Mouse (Mus musculus) inflammation-experienced regulatory T-cells, adult 6 months (primary cell): ENCODE data around the gene Cpeb3. TPM values are rescaled to one million over a fixed set of nuclear protein-coding genes. Genes with fewer than 3 reads are reported as not detected.
A peak's percentile ranks its signal among the peaks of the same experiment; 100 is the strongest.
"Not testable (repeated sequence)": the region's sequence is repeated elsewhere in the genome, so short reads cannot be mapped to it uniquely, and the experiment has no call there.

Experiments
- ATAC-seq: one replicate; pipeline ENCODE4 v1.8.0; 2017
- polyA plus RNA-seq, 3 experiments: library from polyadenylated mRNA; unstranded; fragments of 100-300 nt; shearing (Covaris generic); gene quantifications; one replicate each; pipeline ENCODE4 v1.2.1; 2017

The Cpeb3 gene
- polyA plus RNA-seq, 3 experiments from 2014 or later: not detected

GRCm38 (mm10) chr19:37206641-37207302 lies 1.6 kb downstream of the Cpeb3 start:
- ATAC-seq: peak; percentile 20

GRCm38 (mm10) chr19:37205155-37205554 lies 3.2 kb downstream of the Cpeb3 start:
- ATAC-seq: not testable (repeated sequence)

DNA sequence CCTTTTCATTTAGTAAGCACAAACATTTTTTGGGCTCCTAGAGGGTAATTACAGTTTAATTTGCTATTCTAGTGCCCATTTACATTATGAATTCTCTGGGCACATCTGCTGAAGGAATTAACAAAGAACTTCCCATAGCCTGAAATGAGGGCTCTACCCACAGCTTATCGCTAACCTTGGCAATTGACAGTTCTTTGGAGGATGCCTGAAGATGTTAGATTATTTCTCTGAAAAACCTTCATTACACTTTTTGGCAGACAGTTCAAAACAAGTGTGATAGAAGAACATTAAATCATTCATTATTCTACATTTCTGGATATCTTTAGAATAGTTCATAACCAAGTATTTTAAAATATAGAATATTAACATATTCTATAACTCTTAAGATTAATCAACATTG lies 5.0 kb downstream of the Cpeb3 start:
- ATAC-seq: no peak

DNA sequence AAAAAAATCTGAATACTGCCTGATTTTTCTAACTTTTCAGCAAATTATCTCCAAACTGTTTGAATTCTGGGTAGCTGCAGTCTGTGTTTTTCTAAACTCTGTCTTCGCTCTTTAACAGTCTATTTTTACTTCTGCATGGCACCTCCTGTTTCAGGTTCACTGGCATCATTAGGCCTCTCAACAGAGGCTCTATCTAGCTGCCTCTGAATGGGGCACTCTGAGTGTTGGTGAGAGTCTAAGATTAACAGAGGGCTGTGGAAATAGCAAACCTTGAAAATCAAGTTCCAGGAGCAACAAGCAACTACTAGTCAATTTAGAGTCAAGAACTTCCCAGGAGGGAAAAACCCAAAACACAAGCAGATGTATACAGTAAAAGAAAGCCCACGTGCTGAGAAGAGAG lies 8.5 kb downstream of the Cpeb3 start:
- ATAC-seq: no peak

DNA sequence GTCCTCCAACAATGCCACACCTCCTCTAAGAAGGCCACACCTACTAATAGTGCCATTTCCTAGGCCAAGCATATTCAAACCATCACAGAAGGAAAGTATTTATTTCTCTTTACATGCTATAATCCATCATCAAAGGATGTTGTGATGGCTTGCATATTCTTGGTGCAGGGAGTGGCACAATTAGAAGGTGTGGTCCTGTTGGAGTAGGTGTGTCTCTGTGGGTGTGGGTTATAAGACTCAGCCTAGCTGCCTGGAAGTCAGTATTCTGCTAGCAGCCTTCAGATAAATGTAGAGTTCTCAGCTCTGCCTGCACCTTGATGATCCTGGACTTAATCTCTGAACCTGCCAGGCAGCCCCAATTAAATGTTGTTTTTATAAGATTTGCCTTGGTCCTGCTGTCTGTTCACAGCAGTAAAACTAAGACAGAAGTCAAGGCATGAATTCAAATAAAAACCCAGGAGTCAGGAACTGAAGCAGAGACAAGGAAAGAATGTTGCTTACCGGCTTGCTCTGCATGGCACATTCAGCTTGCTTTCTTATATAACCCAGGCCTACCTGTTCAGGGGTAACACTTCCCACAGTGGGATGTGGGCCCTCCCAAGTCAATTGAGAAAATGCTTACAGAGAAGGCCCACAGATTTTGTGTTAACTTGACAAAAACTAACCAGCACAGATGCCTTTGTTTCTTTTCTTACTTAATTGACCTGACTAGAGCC lies 10.1 kb downstream of the Cpeb3 start:
- no peak for ATAC-seq

DNA sequence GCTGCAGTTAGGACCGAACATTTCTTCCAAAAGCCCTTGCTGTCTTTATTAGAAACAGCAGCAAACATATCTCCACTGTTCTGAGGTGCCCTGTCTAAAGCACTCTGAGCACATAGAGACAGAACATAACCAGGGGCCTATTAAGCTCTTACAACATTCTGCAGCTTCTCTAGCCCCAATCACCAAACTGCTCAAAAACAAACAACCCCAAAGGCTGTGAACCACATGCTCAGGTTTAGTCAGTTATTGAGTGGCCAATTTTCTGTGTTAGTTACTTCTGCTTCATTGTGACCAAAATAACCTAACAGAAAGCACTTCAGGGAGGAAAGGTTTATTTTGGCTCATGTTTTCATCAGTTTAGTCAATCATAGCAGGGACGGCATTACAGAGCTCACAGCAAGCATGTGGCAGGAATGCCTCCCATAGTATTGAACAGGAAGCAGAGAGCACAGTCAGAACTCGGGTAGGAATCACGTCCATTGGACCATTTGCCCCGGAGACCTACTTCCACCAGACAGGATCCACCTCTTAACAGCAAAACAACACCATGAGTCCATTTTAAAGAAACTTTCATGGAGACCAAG lies 15.8 kb downstream of the Cpeb3 start:
- ATAC-seq: no peak

- ATAC-seq: no peak
These were observed 19.9 kb downstream of the Cpeb3 start for GRCm38 (mm10) chr19:37188366-37188948.

DNA sequence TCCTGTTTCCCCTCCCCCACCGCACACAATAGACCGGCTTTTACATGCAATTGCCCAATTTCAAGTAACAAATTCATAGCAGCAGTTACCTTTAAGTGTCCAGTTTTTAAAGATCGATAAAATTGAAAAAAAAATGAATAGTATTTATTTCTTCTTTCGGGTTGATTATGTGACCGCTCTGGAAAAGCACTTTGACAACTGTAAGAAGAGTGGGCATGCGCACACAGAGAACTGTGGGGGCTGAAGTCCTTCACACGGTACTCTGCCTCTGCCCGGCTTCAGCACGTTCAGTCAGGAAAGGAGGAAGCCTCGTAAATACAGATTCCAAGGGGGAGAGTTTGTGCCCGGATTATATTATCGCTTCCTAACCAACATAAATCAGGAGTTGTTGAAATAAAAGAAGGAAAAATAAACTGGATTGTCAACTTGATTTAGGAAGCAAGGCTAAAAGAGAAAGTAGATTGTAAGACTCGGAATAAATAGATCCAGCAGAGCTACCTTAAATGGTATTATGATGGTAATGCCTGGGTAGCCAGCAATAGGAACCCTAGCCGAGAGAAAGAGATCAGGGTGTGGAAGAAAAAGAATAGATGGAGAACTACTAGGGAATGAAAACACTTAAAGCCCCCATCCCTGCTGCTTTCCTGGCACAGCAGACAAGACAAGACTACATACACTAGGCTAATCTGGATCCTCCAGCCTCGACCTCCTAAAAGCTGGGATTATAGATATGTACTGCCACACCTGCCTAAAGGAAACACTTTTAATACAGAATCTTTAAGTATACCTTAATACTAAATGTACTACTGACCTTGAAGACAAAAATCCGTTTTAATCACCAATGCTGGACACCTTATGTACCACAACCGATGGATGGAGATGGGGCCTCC lies 30.3 kb downstream of the Cpeb3 start:
- ATAC-seq: no peak

DNA sequence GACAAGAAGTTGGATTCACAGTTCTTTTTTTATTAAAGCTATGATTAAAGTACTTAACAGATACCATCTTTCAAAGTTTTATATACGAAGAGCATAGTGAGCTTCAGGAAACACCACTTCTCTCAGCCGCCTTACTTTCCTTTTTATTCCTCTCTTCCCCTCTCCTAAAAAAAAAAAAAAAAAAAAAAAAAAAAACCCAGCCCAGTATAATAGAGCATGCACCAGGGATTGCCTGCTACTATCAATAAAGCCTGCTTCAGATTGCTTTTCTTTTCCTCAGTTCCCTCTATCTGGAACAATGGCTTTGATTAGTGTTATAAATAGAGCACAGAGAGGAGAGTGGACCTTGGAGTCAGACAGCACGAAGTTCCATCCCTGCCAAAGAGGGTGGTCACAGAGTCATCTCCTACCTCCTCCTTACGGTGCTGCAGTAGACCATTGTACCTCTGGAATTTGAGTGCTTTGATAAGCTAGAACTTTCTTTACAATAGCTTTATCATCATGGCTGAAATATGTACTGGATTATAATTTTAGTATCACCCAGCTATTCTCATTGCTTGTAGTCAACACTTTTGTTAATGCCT lies 31.4 kb downstream of the Cpeb3 start:
- ATAC-seq: no peak

GRCm38 (mm10) chr19:37175919-37176318 lies 32.5 kb downstream of the Cpeb3 start:
- no peak for ATAC-seq

DNA sequence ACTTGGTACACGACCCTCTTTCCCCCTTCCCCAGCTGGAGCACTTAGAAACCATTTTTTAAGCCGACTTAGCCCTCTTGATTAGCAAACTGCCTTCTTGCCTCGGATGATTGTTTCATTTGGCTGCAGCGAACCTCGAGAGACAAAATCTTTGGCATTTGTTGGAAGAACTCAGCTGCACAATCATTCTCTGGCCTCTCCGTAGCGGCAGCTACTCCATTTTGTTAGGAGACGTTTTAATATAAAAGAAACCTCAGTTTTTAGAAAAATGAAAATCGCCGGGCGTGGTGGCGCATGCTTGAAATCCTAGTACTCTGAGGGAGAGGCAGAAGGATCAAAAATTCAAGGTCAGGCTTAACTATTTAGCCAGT lies 33.0 kb downstream of the Cpeb3 start:
- no peak for ATAC-seq

- ATAC-seq: peak; percentile 46
These were observed 33.5 kb downstream of the Cpeb3 start for GRCm38 (mm10) chr19:37174716-37175435.

DNA sequence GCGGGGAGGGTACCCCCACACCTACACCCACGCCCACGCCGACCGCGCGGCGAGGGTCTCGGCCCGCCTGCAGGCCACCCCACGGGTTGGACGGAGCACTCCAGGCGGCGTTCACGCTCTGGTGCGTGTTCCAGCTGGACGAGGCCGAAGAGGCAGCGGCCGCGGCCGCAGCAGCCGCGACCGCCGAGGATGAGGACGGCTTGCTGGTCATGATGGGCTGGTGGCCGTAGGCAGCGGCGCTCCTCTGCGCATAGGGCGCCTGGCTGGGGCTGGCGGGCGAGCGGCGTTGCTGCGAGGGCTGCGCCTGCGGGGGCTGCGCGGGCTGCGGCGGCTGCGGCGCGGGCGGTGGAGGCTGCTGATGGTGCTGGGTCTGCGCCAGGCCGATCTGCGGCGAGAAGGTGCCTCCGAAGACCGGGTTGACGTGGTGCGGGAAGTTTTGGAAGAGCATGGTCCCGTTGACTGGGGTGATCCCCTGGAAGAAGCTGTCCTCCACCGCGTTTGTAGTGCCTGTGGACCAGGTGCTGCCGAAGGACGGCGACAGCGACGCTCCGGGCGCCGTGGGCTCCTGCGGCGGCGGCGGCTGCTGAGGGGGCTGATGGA lies 34.2 kb downstream of the Cpeb3 start:
- ATAC-seq: peak; percentile 39

DNA sequence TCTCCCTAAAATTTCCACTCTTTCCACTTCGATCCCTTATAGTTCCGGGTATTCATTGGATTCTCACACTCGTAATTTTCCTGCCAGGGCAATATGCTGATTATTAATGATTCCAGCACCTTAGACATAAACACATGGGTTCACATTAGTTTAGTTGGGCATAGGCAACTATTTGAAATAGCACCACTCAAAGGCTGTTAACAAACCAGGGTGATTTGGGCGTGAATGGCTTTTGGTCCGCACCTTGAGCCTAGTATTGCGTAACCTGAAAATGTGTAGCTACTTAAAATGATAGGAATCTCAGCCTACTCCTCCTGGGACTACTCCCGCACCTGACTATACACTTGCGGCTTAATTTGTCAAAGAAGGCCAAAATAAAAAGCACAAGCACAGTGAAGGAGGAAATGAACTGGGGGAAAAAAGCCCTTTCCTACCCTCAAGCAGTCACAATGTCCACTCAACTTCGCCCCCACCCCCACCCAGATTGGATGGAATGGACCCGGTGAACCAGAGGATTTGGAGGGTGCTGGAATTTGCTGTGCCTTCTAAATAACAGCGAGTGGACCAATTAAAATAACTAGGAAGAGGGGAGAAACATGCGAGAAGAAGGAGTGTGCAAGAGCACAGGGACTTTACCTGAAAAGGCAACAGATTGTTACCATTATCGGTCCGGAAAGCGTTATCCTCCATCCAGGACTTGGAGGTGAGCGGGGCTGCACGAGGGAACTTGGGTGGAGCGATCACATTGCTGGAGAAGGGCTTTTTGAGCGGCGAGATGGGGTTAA lies 34.9 kb downstream of the Cpeb3 start:
- ATAC-seq: no peak

DNA sequence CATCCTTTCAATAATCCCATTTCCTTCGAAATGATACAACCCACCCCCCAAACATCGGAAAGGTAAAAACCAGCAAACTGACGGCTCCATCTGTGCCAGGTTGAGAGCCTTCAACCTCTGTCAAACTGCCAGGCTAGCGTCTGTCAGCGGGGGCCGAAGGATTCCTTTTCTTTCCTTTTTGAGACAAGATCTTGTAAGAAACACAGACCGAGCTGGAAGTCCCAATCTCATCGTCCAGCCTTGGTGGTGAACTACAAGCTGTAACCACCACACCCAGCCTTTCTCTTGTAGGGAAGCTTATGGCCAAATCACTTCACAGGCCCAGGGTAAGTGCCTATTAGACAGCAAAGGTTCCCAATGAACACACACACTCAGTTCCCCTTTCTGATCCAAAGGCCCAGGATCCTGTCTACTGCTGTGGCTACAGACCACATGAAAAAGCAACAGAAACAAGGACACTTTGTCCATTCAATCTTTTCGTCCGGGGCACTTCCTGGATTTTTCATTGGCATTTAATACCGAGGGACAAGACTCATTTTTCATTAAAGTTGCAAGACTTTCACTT lies 35.8 kb downstream of the Cpeb3 start:
- no peak for ATAC-seq

DNA sequence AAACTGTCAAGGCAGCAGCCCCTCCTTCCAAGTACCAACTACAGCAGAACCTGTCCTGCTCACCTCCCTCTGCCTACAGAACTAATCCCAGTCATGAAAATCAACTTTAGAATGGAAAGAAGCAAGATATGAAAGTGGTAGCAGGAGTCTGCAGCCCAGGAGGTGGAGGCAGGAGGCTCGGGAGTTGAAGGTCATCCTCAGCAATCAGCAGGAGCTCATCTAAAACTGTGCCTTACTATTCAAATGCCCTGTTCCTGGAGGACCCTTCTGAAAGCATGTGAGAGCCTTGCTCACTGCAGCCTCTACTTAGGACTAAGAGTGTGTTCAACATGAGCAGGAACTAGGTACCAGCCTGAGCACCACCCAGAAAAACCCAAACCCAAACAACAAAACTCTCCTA lies 36.3 kb downstream of the Cpeb3 start:
- no peak for ATAC-seq

GRCm38 (mm10) chr19:37156770-37157336 lies 51.5 kb downstream of the Cpeb3 start:
- no peak for ATAC-seq

DNA sequence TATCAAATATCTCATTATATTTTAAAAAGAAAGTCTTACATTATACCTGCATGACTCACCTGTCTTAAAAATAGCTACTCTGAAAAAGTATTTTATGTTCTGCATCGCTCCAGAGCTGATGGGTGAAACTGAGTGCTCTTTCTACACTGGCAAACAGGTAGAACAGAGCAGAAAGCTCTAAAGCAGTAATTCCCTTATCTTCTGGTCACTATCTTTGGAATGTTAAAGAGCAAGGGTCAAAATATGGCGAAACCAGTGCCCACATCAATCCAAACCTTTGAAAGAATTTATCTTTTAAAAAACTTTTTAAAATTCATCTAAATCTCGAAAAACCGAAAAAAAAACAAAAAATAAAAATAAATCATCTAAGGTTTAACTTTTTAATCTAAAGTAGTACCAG lies 52.4 kb downstream of the Cpeb3 start:
- ATAC-seq: no peak

GRCm38 (mm10) chr19:37147145-37147544 lies 61.3 kb downstream of the Cpeb3 start:
- no peak for ATAC-seq

DNA sequence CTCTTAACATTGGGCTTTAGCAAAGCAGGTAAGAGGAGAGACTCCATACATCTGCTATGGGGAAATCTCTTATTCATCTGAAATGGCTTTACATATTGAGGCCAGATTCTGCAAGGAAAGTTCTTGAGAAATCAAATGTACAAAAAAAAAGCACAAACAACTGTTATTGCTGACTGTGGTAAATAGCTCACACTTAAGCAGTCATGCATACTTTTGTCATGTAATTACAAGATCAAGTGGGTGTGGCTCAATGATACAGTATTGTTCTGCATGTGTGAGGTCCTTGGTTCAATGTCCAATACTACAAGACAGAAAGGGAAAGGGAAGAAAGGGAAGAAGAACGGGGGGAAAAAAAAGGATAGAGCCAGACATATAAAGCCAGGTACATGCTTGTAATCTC lies 62.6 kb downstream of the Cpeb3 start:
- ATAC-seq: no peak
